Mouse (Mus musculus): ENCODE measurements around the gene Lrr1. TPM values are rescaled to one million over a fixed set of nuclear protein-coding genes. Genes with fewer than 3 reads are reported as not detected.
A peak's percentile ranks its signal among the peaks of the same experiment; 100 is the strongest.

Gene Lrr1
- polyA plus RNA-seq, 1 experiment from 2014 or later = 30.9 TPM

GRCm38 (mm10) chr12:69181800-69182199, 13.2 kb downstream of the Lrr1 start:
- DNase-seq (no peak), ATAC-seq (ENCODE audit: insufficient read depth) (no peak)
- TF ChIP-seq CTCF (IDR thresholded peaks at IDR 0.05; ENCODE audit: low read depth) = no peak
- Histone ChIP-seq H3K4me3 (ENCODE audit: low read depth, low read length) (no peak overlapping the region), H3K27me3 (ENCODE audit: insufficient read depth, low read length) (no peaks in the 10 kb centered on the region), H3K9me3 (ENCODE audit: low read depth, low read length) (no peaks in the 10 kb centered on the region), H3K36me3 (ENCODE audit: insufficient read depth) (peaks cover 19% of the 10 kb centered on the region), H3K9ac (no peak overlapping the region), H3K4me1 (ENCODE audit: insufficient read depth) (peaks cover 5% of the 10 kb centered on the region), H3K27ac (ENCODE audit: low read depth) (no peak overlapping the region), H3K4me2 (no peak overlapping the region)
- WGBS = 87% methylated on average over 4 of the region's 4 CpGs

- Histone ChIP-seq H3K4me1 (ENCODE audit: insufficient read depth) (peaks cover 8% of the 10 kb centered on the region), H3K36me3 (ENCODE audit: insufficient read depth) (peaks cover 32% of the 10 kb centered on the region), H3K9ac (peak within 1 kb of the TSS; percentile 88), H3K27me3 (ENCODE audit: insufficient read depth, low read length) (no peaks in the 10 kb centered on the region), H3K4me2 (peak within 1 kb of the TSS; percentile 94), H3K9me3 (ENCODE audit: low read depth, low read length) (no peaks in the 10 kb centered on the region), H3K27ac (ENCODE audit: low read depth) (peak within 1 kb of the TSS; percentile 85), H3K4me3 (ENCODE audit: low read depth, low read length) (peak within 1 kb of the TSS; percentile 83)
- DNase-seq (peak; percentile 99), ATAC-seq (ENCODE audit: insufficient read depth) (peak; percentile 99)
- under 1% methylated on average over 84 of the region's 84 CpGs for WGBS
- no peak for TF ChIP-seq CTCF (IDR thresholded peaks at IDR 0.05; ENCODE audit: low read depth)
Observed at GRCm38 (mm10) chr12:69183583-69184308, 15.1 kb downstream of the Lrr1 start, which contains the start of the genes Rpl36al and Mgat2. Gene Rpl36al, minus strand, starts transcription at chr12:69184083. Gene Mgat2, plus strand, starts transcription at chr12:69184157.

GRCm38 (mm10) chr12:69184342-69185295, 16.0 kb downstream of the Lrr1 start:
- peak; percentile 72 for ATAC-seq (ENCODE audit: insufficient read depth)
- peak overlapping the region; percentile 88 for H3K9ac ChIP-seq

GRCm38 (mm10) chr12:69185371-69185770, 16.8 kb downstream of the Lrr1 start:
- Histone ChIP-seq H3K4me3 (ENCODE audit: low read depth, low read length) (peak overlapping the region; percentile 83), H3K27me3 (ENCODE audit: insufficient read depth, low read length) (no peaks in the 10 kb centered on the region), H3K27ac (ENCODE audit: low read depth) (no peak overlapping the region), H3K9ac (peak overlapping the region; percentile 88), H3K4me2 (peak overlapping the region; percentile 94), H3K4me1 (ENCODE audit: insufficient read depth) (peaks cover 8% of the 10 kb centered on the region), H3K36me3 (ENCODE audit: insufficient read depth) (peaks cover 42% of the 10 kb centered on the region), H3K9me3 (ENCODE audit: low read depth, low read length) (no peaks in the 10 kb centered on the region)
- WGBS = 76% methylated on average over 7 of the region's 7 CpGs
- TF ChIP-seq CTCF (IDR thresholded peaks at IDR 0.05; ENCODE audit: low read depth) = no peak
- DNase-seq (no peak), ATAC-seq (ENCODE audit: insufficient read depth) (no peak)

More at GRCm38 (mm10) chr12:69184342-69185295, 16.0 kb downstream of the Lrr1 start:
- TF ChIP-seq CTCF (IDR thresholded peaks at IDR 0.05; ENCODE audit: low read depth) = no peak
- Histone ChIP-seq H3K4me2 (peak overlapping the region; percentile 94), H3K27me3 (ENCODE audit: insufficient read depth, low read length) (no peaks in the 10 kb centered on the region), H3K27ac (ENCODE audit: low read depth) (peak overlapping the region; percentile 85), H3K4me3 (ENCODE audit: low read depth, low read length) (peak overlapping the region; percentile 83), H3K9me3 (ENCODE audit: low read depth, low read length) (no peaks in the 10 kb centered on the region), H3K36me3 (ENCODE audit: insufficient read depth) (peaks cover 37% of the 10 kb centered on the region), H3K4me1 (ENCODE audit: insufficient read depth) (peaks cover 8% of the 10 kb centered on the region)
- 1% methylated on average over 82 of the region's 86 CpGs for WGBS
- peak; percentile 64 for DNase-seq

- Histone ChIP-seq H3K9ac (peak overlapping the region; percentile 4; the same call in 1 of the 2 replicates), H3K4me1 (ENCODE audit: insufficient read depth) (peaks cover 8% of the 10 kb centered on the region), H3K4me2 (peak overlapping the region; percentile 27; the same call in 1 of the 2 replicates), H3K27me3 (ENCODE audit: insufficient read depth, low read length) (no peaks in the 10 kb centered on the region), H3K4me3 (ENCODE audit: low read depth, low read length) (no peak overlapping the region), H3K9me3 (ENCODE audit: low read depth, low read length) (no peaks in the 10 kb centered on the region), H3K27ac (ENCODE audit: low read depth) (no peak overlapping the region), H3K36me3 (ENCODE audit: insufficient read depth) (peaks cover 50% of the 10 kb centered on the region)
- no peak for ATAC-seq (ENCODE audit: insufficient read depth)
- no peak for TF ChIP-seq CTCF (IDR thresholded peaks at IDR 0.05; ENCODE audit: low read depth)
- no peak for DNase-seq
- WGBS = 60% methylated on average over 5 of the region's 5 CpGs
Observed at GRCm38 (mm10) chr12:69186811-69187471, 18.3 kb downstream of the Lrr1 start.

GRCm38 (mm10) chr12:69190074-69190473, 21.5 kb downstream of the Lrr1 start:
- TF ChIP-seq CTCF (IDR thresholded peaks at IDR 0.05; ENCODE audit: low read depth) = no peak
- DNase-seq = no peak
- H3K27me3 ChIP-seq (ENCODE audit: insufficient read depth, low read length) = no peaks in the 10 kb centered on the region
- no peak overlapping the region for H3K27ac ChIP-seq (ENCODE audit: low read depth)
- H3K4me3 ChIP-seq (ENCODE audit: low read depth, low read length) = no peak overlapping the region
- WGBS = 79% methylated on average over 9 of the region's 9 CpGs
- peaks cover 6% of the 10 kb centered on the region for H3K4me1 ChIP-seq (ENCODE audit: insufficient read depth)
- H3K9me3 ChIP-seq (ENCODE audit: low read depth, low read length) = no peaks in the 10 kb centered on the region
- H3K4me2 ChIP-seq = no peak overlapping the region
- no peak overlapping the region for H3K9ac ChIP-seq
- no peak for ATAC-seq (ENCODE audit: insufficient read depth)
- H3K36me3 ChIP-seq (ENCODE audit: insufficient read depth) = peaks cover 50% of the 10 kb centered on the region
